Mouse (Mus musculus) liver, postnatal 0 days (tissue): Measurements from ENCODE around the gene Prss41.

ENCODE experiments used
- CTCF ChIP-seq: sonication (generic); IDR thresholded peaks from 2 replicates; pipeline ENCODE4 v1.5.1; 2016; ENCODE audit warnings: antibody characterized with exemption, low read depth
- EP300 ChIP-seq: IDR thresholded peaks from 2 replicates; pipeline ENCODE4 v1.6.1; 2016; ENCODE audit warnings: antibody characterized with exemption, low read depth, mild to moderate bottlenecking

- TF ChIP-seq EP300 = no peak
- no peak for TF ChIP-seq CTCF
These were observed 42.3 kb downstream of the Prss41 start for GRCm38 (mm10) chr17:23801627-23802026.
